Mouse (Mus musculus) CD4-positive, CD25-positive, alpha-beta regulatory T cell, adult 9 weeks (primary cell): ENCODE measurements around the gene Pdia3. TPM values are rescaled to one million over a fixed set of nuclear protein-coding genes. Genes with fewer than 3 reads are reported as not detected.

Experiments used
- polyA plus RNA-seq: library from polyadenylated mRNA; unstranded; fragments of 100-300 nt; shearing (Covaris generic); gene quantifications from one replicate; pipeline ENCODE4 v1.2.1, GENCODE M21; 2017

Pdia3 gene
- polyA plus RNA-seq = 309 TPM

GRCm38 (mm10) chr2:121413387-121414042 is at the start of gene Pdia3, which contains the start of gene Catsper2:
Gene Pdia3, plus strand, starts transcription at chr2:121413775.
Gene Catsper2, minus strand, starts transcription at chr2:121413792.

GRCm38 (mm10) chr2:121386961-121387575 is 26.5 kb upstream of the Pdia3 start, which contains the start of gene Strc:
Gene Strc, minus strand, starts transcription at chr2:121387168.

GRCm38 (mm10) chr2:121444178-121444577 is 30.6 kb downstream of the Pdia3 start, which contains the start of gene Ell3:
Gene Ell3, minus strand, starts transcription at chr2:121444278.

GRCm38 (mm10) chr2:121448739-121449535 is 35.4 kb downstream of the Pdia3 start, which contains the start of gene Serf2:
Gene Serf2, plus strand, starts transcription at chr2:121449195.

GRCm38 (mm10) chr2:121452990-121453389 is 39.4 kb downstream of the Pdia3 start, which contains the start of gene Hypk:
Gene Hypk, plus strand, starts transcription at chr2:121453290.

GRCm38 (mm10) chr2:121456692-121457642 is 43.4 kb downstream of the Pdia3 start, which contains the start of gene Serinc4:
Gene Serinc4, minus strand, starts transcription at chr2:121456781.

GRCm38 (mm10) chr2:121473301-121474179 is 60.0 kb downstream of the Pdia3 start, which contains the start of gene Mfap1b:
Gene Mfap1b, minus strand, starts transcription at chr2:121474067.

Other genes with a start within 250 kb of the Pdia3 start
- 108 TPM for gene Tubgcp4, start 243.1 kb upstream of the Pdia3 start, polyA plus RNA-seq
- 75.9 TPM for gene Zscan29, start 242.7 kb upstream of the Pdia3 start, polyA plus RNA-seq
- 79.0 TPM for gene Trp53bp1, start 142.4 kb upstream of the Pdia3 start, polyA plus RNA-seq
- gene Map1a, start 124.2 kb upstream of the Pdia3 start, polyA plus RNA-seq = 0.06 TPM
- gene Ppip5k1, start 58.4 kb upstream of the Pdia3 start, polyA plus RNA-seq = 12.6 TPM
- not detected for gene Ckmt1, start 56.1 kb upstream of the Pdia3 start, polyA plus RNA-seq
- gene Strc, start 26.6 kb upstream of the Pdia3 start, polyA plus RNA-seq = 0.42 TPM
- gene Catsper2, start within 50 bp of the Pdia3 start, polyA plus RNA-seq = 2.6 TPM
- 0.65 TPM for gene Ell3, start 30.5 kb downstream of the Pdia3 start, polyA plus RNA-seq
- gene Serf2, start 35.4 kb downstream of the Pdia3 start, polyA plus RNA-seq = 626 TPM
- gene Hypk, start 39.5 kb downstream of the Pdia3 start, polyA plus RNA-seq = 156 TPM
- 0.36 TPM for gene Serinc4, start 43.0 kb downstream of the Pdia3 start, polyA plus RNA-seq
- 115 TPM for gene Mfap1b, start 60.3 kb downstream of the Pdia3 start, polyA plus RNA-seq
- gene Mfap1a, start 92.9 kb downstream of the Pdia3 start, polyA plus RNA-seq = 37.0 TPM
- 6.9 TPM for gene Wdr76, start 92.9 kb downstream of the Pdia3 start, polyA plus RNA-seq